Mouse (Mus musculus): ENCODE measurements around the gene Tbc1d22a.

Tbc1d22a gene

GRCm38 (mm10) chr15:86234001-86234400 lies 19.7 kb downstream of the Tbc1d22a start:
- peak; percentile 3 to 21 for DNase-seq (ENCODE audit: inconsistent age in 2 of 2, low spot score in 1 of 2)

GRCm38 (mm10) chr15:86234517-86235441 lies 20.5 kb downstream of the Tbc1d22a start:
- peak; percentile 15 to 33 for DNase-seq (ENCODE audit: inconsistent age in 2 of 2, low spot score in 1 of 2)

- DNase-seq (ENCODE audit: inconsistent age in 2 of 2, low spot score in 1 of 2): peak; percentile 54 to 84
Observed at GRCm38 (mm10) chr15:86236252-86236651, 22.0 kb downstream of the Tbc1d22a start.

GRCm38 (mm10) chr15:86238076-86238475 lies 23.8 kb downstream of the Tbc1d22a start:
- peak in 1 of 2 experiments; percentile 3 for DNase-seq (ENCODE audit: inconsistent age in 2 of 2, low spot score in 1 of 2)

GRCm38 (mm10) chr15:86239068-86239467 lies 24.8 kb downstream of the Tbc1d22a start:
- peak; percentile 31 to 65 for DNase-seq (ENCODE audit: inconsistent age in 2 of 2, low spot score in 1 of 2)

GRCm38 (mm10) chr15:86239801-86240200 lies 25.5 kb downstream of the Tbc1d22a start:
- peak; percentile 76 to 91 for DNase-seq (ENCODE audit: inconsistent age in 2 of 2, low spot score in 1 of 2)

- peak; percentile 54 to 88 for DNase-seq (ENCODE audit: inconsistent age in 2 of 2, low spot score in 1 of 2)
Observed at GRCm38 (mm10) chr15:86243708-86244107, 29.4 kb downstream of the Tbc1d22a start.

GRCm38 (mm10) chr15:86244380-86244779 lies 30.1 kb downstream of the Tbc1d22a start:
- DNase-seq (ENCODE audit: inconsistent age in 2 of 2, low spot score in 1 of 2): no peak

GRCm38 (mm10) chr15:86250269-86250668 lies 36.0 kb downstream of the Tbc1d22a start:
- peak in 1 of 2 experiments; percentile 71 for DNase-seq (ENCODE audit: inconsistent age in 2 of 2, low spot score in 1 of 2)

- no peak for DNase-seq (ENCODE audit: inconsistent age in 2 of 2, low spot score in 1 of 2)
Observed at GRCm38 (mm10) chr15:86252130-86252529, 37.9 kb downstream of the Tbc1d22a start.

GRCm38 (mm10) chr15:86252684-86253083 lies 38.4 kb downstream of the Tbc1d22a start:
- no peak for DNase-seq (ENCODE audit: inconsistent age in 2 of 2, low spot score in 1 of 2)

GRCm38 (mm10) chr15:86253411-86253810 lies 39.2 kb downstream of the Tbc1d22a start:
- DNase-seq (ENCODE audit: inconsistent age in 2 of 2, low spot score in 1 of 2): no peak

- DNase-seq (ENCODE audit: inconsistent age in 2 of 2, low spot score in 1 of 2): no peak
Observed at GRCm38 (mm10) chr15:86256201-86256600, 41.9 kb downstream of the Tbc1d22a start.

- DNase-seq (ENCODE audit: inconsistent age in 2 of 2, low spot score in 1 of 2): no peak
Observed at GRCm38 (mm10) chr15:86256728-86257179, 42.5 kb downstream of the Tbc1d22a start.

GRCm38 (mm10) chr15:86257916-86258685 lies 43.8 kb downstream of the Tbc1d22a start:
- DNase-seq (ENCODE audit: inconsistent age in 2 of 2, low spot score in 1 of 2): no peak

GRCm38 (mm10) chr15:86259233-86259632 lies 45.0 kb downstream of the Tbc1d22a start:
- no peak for DNase-seq (ENCODE audit: inconsistent age in 2 of 2, low spot score in 1 of 2)

GRCm38 (mm10) chr15:86260111-86260510 lies 45.9 kb downstream of the Tbc1d22a start:
- no peak for DNase-seq (ENCODE audit: inconsistent age in 2 of 2, low spot score in 1 of 2)

GRCm38 (mm10) chr15:86264389-86264788 lies 50.1 kb downstream of the Tbc1d22a start:
- no peak for DNase-seq (ENCODE audit: inconsistent age in 2 of 2, low spot score in 1 of 2)

- no peak for DNase-seq (ENCODE audit: inconsistent age in 2 of 2, low spot score in 1 of 2)
Observed at GRCm38 (mm10) chr15:86264803-86265202, 50.5 kb downstream of the Tbc1d22a start.

GRCm38 (mm10) chr15:86266975-86267374 lies 52.7 kb downstream of the Tbc1d22a start:
- no peak for DNase-seq (ENCODE audit: inconsistent age in 2 of 2, low spot score in 1 of 2)

GRCm38 (mm10) chr15:86268526-86268925 lies 54.3 kb downstream of the Tbc1d22a start:
- peak in 1 of 2 experiments; percentile 41 for DNase-seq (ENCODE audit: inconsistent age in 2 of 2, low spot score in 1 of 2)

GRCm38 (mm10) chr15:86275754-86276153 lies 61.5 kb downstream of the Tbc1d22a start:
- DNase-seq (ENCODE audit: inconsistent age in 2 of 2, low spot score in 1 of 2): no peak
